Mouse (Mus musculus) embryonic fibroblast, embryonic 13.5 days (primary cell): ENCODE measurements around the gene Frmd4a.

Experiments used
- CTCF ChIP-seq: IDR thresholded peaks from 2 replicates; pipeline ENCODE4 v1.5.1; 2011; ENCODE audit warnings: mild to moderate bottlenecking, control low read depth, low read length, moderate library complexity, borderline replicate concordance; ENCODE audit not compliant: insufficient read depth
- POLR2A ChIP-seq: IDR thresholded peaks from 2 replicates; pipeline ENCODE4 v1.6.1; 2011; ENCODE audit warnings: low read depth, mild to moderate bottlenecking, control low read depth, low read length, moderate library complexity

DNA sequence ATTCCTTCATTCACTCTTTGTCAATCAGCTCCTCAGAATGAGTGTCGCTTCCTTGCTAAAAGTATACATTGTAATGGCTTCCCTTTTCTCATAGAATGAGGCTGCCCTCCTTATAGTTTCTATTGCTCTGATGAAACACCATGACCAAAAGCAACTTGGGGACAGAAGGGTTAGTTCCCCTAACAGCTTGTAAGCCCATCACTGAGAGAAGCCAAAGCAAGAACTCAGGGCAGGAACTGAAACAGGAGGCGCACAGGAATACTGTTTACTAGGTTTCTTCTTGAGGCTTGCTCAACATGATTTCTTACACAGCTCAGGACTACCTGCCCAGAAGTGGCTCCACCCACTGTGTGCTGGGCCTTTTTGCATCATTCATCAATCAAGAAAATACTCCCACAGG, 273.0 kb downstream of the Frmd4a start:
- no peak for TF ChIP-seq CTCF
- TF ChIP-seq POLR2A: no peak
